Mouse (Mus musculus) lung, adult 18-20 months (tissue): Measurements from ENCODE around the gene Gm609.
A peak's percentile ranks its signal among the peaks of the same experiment; 100 is the strongest.
"Not testable (repeated sequence)": the region's sequence is repeated elsewhere in the genome, so short reads cannot be mapped to it uniquely, and the experiment has no call there.

ENCODE experiments used
- DNase-seq, 2 experiments: peaks; one replicate each; pipeline ENCODE4 v3.0.0; 2022; ENCODE audit warnings: mixed read lengths in 2 of 2

Gm609 gene

GRCm38 (mm10) chr16:45492927-45493326, at the start of gene Gm609:
TSS of gene Gm609 (minus strand) at chr16:45492969.
- no peak for DNase-seq

- DNase-seq = no peak
Measured at GRCm38 (mm10) chr16:45542108-45542507, 49.3 kb upstream of the Gm609 start.

- DNase-seq = not testable (repeated sequence)
Measured at GRCm38 (mm10) chr16:45538342-45538741, 45.6 kb upstream of the Gm609 start.

- no peak for DNase-seq
Measured at GRCm38 (mm10) chr16:45535009-45535408, 42.2 kb upstream of the Gm609 start, which contains the start of gene Slc9c1. TSS of gene Slc9c1 (plus strand) at chr16:45535309.

- DNase-seq = no peak
Measured at GRCm38 (mm10) chr16:45531950-45532349, 39.2 kb upstream of the Gm609 start, which contains the start of gene Gm17783. TSS of gene Gm17783 (minus strand) at chr16:45532050.

- no peak for DNase-seq
Measured at GRCm38 (mm10) chr16:45525551-45525950, 32.8 kb upstream of the Gm609 start.

- DNase-seq = no peak
Measured at GRCm38 (mm10) chr16:45495326-45495725, 2.6 kb upstream of the Gm609 start.

GRCm38 (mm10) chr16:45476991-45477390, 15.8 kb downstream of the Gm609 start:
- no peak for DNase-seq

- DNase-seq = not testable (repeated sequence)
Measured at GRCm38 (mm10) chr16:45471836-45472235, 20.9 kb downstream of the Gm609 start.

GRCm38 (mm10) chr16:45454762-45455161, 38.0 kb downstream of the Gm609 start:
- DNase-seq = no peak

GRCm38 (mm10) chr16:45437230-45437739, 55.5 kb downstream of the Gm609 start:
- no peak for DNase-seq

- no peak for DNase-seq
Measured at GRCm38 (mm10) chr16:45435591-45435990, 57.2 kb downstream of the Gm609 start.

GRCm38 (mm10) chr16:45427651-45428050, 65.1 kb downstream of the Gm609 start:
- DNase-seq = no peak

- peak in 1 of 2 experiments; percentile 29 for DNase-seq
Measured at GRCm38 (mm10) chr16:45413497-45413896, 79.3 kb downstream of the Gm609 start.

GRCm38 (mm10) chr16:45409064-45409446, 83.7 kb downstream of the Gm609 start:
- DNase-seq = not testable (repeated sequence)

- peak; percentile 64 to 70 for DNase-seq
Measured at GRCm38 (mm10) chr16:45408425-45409063, 84.2 kb downstream of the Gm609 start, which contains the start of gene Cd200. TSS of gene Cd200 (minus strand) at chr16:45409053.

GRCm38 (mm10) chr16:45407645-45408400, 84.9 kb downstream of the Gm609 start:
- no peak for DNase-seq

GRCm38 (mm10) chr16:45407091-45407490, 85.7 kb downstream of the Gm609 start:
- peak; percentile 43 to 59 for DNase-seq

GRCm38 (mm10) chr16:45402951-45403350, 89.8 kb downstream of the Gm609 start:
- DNase-seq = no peak

GRCm38 (mm10) chr16:45402036-45402435, 90.7 kb downstream of the Gm609 start:
- peak; percentile 17 to 38 for DNase-seq

GRCm38 (mm10) chr16:45399947-45400555, 92.7 kb downstream of the Gm609 start:
- DNase-seq = peak; percentile 60 to 71

GRCm38 (mm10) chr16:45399411-45399810, 93.4 kb downstream of the Gm609 start:
- DNase-seq = no peak

GRCm38 (mm10) chr16:45397440-45397839, 95.3 kb downstream of the Gm609 start:
- no peak for DNase-seq
